Mouse (Mus musculus): Measurements from ENCODE around the gene Otud7b.

Gene Otud7b

DNA sequence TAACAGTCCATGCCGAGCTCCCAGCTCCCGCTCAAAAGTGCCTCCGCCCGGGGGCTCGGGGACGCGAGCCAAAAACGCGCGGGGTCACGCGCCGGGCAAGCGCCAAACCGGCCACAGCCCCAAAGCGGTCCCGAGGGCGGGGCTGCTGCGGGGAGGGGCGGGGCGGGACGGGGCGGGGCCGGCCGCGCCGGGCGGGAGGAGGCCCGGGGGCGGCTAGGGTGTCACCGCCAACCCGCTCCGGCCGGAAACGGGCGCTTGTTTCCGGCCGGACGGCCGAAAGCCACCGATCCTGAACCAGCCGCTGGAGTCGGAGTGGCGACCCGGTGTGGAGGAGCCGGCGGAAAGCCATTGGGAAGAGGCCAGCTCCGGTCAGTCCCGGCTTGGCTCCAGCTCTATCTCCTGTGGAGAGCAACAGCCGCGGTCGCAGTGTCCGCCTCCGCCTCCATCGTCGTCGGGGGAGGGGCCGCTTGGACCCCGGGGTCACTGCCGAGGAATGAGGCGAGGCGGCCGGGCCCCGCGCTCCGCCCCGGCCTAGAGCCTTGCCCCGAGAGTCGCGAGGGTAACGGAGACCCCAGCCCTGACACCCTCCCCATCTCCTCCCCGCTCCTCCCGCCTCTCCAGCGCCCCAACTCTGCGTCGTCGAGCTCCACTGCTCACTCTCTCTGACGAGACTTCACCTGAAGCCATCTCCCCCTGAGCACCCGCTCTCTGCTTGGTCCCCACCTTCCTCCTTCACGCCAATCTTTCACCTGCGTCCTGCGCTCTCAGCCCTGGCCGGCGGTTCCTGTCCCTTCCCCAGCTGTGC lies at the start of gene Otud7b:
Otud7b (plus strand) TSS at position 267 of the 805 bp plus-strand sequence.
- DNase-seq (ENCODE audit: low read depth, low spot score): peak; percentile 89

GRCm38 (mm10) chr3:96055294-96055693 lies 49.0 kb upstream of the Otud7b start:
- DNase-seq (ENCODE audit: low read depth, low spot score): no peak

GRCm38 (mm10) chr3:96056031-96056430 lies 48.3 kb upstream of the Otud7b start:
- no peak for DNase-seq (ENCODE audit: low read depth, low spot score)

DNA sequence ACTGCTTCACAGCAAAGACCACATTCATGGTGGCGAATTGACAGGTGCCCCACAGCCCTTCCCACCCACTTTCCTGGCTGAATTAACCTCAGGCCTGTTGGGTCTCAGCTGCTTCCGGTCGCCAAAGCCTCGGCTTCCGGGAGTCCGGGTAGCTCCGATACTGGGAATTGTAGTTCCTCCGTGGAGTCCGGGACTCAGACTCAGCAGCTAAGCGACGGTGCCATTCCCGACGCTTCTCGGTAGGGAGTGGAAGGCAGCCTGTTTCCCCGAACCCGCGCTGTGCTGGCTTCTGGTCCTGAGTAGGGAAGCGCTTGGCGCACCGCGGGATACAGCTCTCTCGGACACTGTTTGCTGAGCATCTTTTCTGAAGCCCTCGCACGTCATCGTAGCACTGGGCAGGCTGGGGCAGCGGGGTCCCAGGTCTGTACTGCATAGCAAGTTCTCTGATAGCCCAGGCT lies 46.6 kb upstream of the Otud7b start:
- peak; percentile 97 for DNase-seq (ENCODE audit: low read depth, low spot score)

- DNase-seq (ENCODE audit: low read depth, low spot score): peak; percentile 88
Measured at GRCm38 (mm10) chr3:96058231-96058896, 46.0 kb upstream of the Otud7b start, which contains the start of gene Vps45. TSS of gene Vps45 (minus strand) at chr3:96058466.

DNA sequence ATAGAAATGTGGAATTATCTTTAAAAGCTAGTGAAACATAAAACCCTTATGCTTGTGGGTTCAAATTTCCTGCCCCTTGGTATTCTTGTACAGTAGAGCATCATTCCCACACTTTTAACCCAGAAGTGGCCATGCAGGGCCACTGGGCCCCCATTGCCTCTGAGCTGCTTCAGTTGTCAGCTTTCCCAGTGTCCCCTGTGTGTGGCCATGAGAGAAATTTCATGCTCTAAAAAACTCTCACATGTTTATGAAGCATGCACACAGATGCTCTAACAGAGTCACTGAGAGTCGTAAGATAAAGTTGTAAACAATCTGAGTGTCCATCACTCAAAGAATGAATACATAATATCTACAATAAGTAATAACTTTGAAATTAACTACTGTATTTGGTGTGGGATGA lies 44.2 kb upstream of the Otud7b start:
- no peak for DNase-seq (ENCODE audit: low read depth, low spot score)

DNA sequence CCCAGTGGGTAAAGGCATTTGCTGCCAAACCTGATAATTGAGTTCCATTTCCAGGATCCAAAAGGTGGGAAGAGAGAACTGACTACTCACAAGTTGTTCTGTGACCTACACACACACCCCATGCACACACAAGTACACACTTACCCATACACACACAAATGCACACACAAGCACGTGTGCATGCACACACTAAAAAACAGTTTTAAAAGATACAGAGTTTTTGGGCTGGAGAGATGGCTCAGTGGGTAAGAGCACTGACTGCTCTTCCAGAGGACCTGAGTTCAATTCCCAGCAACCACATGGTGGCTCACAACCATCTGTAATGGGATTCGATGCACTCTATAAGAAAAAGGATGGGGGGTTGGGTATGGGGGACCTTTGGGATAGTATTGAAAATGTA lies 41.0 kb upstream of the Otud7b start:
- no peak for DNase-seq (ENCODE audit: low read depth, low spot score)

DNA sequence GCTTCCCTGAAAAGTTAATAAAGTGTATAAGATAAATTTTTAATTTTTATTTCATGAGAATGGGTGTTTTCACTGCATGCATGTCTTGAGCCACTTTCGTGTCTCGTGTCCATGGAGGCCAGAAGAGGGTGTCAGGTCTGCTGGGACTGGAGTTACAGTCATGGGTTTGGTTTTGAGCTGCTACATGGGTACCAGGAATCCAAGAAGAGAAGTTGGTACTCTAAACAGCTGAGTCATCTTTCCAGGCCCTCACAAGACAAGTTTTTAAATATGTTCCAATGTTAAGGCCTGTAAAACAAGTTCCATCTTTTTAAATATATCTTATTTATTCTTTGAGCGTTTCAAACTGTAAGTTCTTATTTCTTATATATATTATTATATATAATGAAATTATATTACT lies 40.1 kb upstream of the Otud7b start:
- no peak for DNase-seq (ENCODE audit: low read depth, low spot score)

DNA sequence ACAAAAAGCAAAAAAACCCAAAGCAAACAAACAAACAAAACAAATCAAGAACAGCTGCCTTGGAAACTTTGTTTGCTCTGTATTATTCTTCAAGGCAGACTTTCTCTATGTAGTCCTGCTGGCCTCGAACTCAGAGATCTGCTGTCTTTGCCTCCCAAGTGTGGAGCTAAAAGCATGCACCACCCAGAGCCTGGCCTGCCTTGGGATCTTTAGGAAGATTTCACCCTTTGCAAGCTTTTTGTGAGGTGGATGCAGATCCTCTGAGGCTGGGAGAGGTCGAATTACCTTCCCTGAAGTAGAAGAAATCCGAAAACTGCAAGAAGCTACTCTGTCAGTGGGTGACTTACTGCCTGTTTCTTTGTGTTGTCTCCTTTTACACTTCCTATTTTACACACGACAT lies 39.2 kb upstream of the Otud7b start:
- no peak for DNase-seq (ENCODE audit: low read depth, low spot score)

DNA sequence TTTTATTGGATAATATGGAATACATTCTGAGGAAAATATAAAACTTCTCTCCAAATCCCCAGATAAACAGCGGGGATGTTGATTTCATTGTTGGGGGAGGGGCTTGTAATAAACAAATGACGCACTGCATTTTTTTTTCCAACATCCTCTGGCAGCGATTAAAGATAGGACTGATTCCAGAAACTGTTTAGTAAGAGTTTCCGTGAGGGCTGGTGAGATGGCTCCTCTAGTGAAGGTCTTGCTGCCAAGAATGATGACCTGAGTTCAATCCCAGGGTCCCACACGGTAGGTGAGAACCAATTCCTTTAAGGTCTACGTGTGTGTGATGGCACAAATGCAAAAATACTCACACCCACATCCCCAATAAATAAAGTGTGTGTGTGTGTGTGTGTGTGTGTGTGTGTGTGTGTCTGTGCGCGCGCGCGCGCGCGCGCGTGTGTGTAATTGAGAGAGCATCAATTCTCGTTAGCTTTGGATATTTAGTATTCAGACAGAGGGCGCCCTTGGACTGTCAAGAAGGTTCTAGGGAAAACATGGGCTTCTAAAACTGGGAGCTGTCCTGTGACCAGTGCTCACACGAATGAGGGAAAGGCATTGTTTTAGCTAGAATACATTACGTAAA lies 38.5 kb upstream of the Otud7b start:
- peak; percentile 94 for DNase-seq (ENCODE audit: low read depth, low spot score)

- no peak for DNase-seq (ENCODE audit: low read depth, low spot score)
Measured at GRCm38 (mm10) chr3:96066741-96067140, 37.6 kb upstream of the Otud7b start.

DNA sequence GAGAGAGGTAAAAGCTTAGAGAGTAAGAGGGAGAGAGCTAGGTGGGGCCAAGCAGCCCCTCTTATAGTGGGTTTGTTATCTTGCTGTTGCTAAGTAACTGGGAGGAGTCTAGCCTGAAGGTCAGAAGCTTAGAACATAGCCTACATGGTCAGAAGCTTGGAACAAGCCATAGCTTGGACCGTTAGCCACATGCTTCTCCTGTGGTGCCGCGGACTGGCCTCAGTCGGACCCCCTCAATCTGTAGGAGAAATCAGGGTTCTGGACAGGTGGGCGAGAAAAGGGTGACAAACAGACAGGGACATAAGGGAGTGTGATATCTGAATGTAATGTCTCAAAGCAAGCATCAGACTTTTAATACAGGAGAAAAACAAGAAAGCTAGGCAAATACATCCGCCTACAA lies 35.3 kb upstream of the Otud7b start:
- no peak for DNase-seq (ENCODE audit: low read depth, low spot score)

- DNase-seq (ENCODE audit: low read depth, low spot score): no peak
Measured at GRCm38 (mm10) chr3:96069542-96069941, 34.8 kb upstream of the Otud7b start.

DNA sequence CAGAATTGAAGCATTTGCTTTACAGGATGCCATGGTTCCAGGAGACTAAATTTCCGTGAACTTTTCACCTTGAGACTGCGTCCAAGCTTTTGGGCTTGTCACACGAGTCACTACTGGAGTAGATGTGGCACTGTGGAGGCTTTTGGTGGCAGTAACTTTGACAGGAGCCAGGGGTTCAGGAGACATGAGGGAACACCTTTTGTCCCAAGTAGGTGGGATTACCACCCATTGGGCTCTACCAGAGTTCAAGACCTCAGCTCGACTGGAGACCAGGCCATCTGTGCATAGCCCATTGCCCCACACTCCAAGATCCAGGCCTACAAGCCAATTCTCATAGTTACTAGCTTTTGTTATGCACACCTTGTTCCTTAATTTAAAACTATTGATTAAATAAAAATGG lies 34.1 kb upstream of the Otud7b start:
- DNase-seq (ENCODE audit: low read depth, low spot score): no peak

DNA sequence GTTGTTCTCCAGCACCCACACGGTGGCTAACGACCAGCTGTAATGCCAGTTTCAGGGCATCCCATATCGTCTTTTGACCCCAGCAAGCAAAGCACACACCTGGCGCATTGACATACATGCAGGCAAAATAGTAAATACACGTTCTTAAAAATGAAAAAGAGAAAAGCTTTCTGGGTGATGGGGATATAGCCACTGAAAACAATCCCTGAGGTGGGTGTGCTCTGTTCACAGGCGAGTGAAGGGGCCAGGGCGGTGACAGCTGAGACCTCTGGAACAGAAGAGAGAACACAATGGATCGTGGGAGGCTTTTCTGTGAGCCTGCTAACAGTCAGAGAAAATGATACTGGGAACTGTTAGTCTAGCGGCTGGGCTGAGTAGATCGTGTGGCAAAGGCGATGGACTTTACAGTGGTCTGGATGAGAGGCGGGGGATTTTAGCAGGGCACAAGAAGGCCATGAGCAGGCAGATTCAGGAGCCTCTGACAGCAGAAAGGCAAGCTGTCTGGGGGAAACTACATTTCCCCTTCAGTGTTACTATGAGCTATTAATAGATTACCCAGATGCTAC lies 31.3 kb upstream of the Otud7b start:
- no peak for DNase-seq (ENCODE audit: low read depth, low spot score)

GRCm38 (mm10) chr3:96078066-96078465 lies 26.3 kb upstream of the Otud7b start:
- DNase-seq (ENCODE audit: low read depth, low spot score): no peak

DNA sequence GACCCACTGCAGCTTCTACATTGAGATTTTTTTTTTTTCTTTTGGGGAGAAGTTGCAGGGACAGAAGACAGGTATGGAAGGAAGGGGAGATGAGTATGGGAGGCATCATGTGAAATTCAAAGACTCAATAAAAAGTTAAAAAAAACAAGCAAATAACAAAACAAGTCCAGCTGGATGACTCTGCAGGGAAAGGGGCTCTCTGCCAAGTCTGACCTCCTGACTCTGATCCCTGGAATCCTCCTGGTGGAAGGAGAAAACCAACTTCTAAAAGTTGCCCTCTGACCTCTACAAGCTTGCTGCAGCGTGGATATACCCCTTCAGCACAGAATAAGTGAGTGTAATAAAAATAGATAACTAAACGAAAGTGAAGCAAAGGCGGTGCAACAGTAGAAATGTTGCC lies 25.6 kb upstream of the Otud7b start:
- DNase-seq (ENCODE audit: low read depth, low spot score): no peak

DNA sequence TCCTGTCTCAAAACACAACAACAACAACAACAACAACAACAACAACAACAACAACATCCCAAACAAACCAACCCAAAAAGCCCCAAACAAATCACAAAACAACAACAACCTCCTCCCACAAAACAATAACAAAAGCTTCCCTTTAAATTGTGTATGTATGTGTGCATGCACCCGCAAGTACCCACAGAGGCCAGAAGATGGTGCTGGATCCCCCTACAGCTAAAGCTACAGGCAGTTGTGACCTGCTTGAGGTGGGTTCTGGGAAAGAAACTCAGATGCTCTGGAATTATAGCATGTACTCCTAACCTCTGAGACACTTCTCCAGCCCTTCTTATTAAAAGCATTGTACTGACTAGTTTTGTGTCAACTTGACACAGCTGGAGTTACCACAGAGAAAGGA lies 23.3 kb upstream of the Otud7b start:
- peak; percentile 59 for DNase-seq (ENCODE audit: low read depth, low spot score)

DNA sequence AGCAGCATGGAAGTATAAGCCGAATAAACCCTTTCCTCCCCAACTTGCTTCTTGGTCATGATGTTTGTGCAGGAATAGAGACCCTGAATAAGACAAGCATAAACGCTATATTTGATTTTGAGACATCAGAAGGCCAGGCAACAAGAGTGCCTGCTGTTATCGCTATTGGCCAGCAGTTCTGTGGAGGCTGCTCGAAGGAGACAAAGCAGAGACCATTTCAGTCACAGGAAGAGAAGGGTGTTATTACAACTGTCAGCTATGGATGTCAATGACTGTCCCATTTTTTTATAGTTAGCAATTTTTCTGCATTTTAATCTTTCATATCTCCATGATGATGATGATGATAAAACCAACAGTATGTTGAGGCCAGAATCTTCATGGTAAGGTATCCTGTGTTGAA lies 22.7 kb upstream of the Otud7b start:
- DNase-seq (ENCODE audit: low read depth, low spot score): no peak

- no peak for DNase-seq (ENCODE audit: low read depth, low spot score)
Measured at GRCm38 (mm10) chr3:96082100-96082499, 22.2 kb upstream of the Otud7b start.

DNA sequence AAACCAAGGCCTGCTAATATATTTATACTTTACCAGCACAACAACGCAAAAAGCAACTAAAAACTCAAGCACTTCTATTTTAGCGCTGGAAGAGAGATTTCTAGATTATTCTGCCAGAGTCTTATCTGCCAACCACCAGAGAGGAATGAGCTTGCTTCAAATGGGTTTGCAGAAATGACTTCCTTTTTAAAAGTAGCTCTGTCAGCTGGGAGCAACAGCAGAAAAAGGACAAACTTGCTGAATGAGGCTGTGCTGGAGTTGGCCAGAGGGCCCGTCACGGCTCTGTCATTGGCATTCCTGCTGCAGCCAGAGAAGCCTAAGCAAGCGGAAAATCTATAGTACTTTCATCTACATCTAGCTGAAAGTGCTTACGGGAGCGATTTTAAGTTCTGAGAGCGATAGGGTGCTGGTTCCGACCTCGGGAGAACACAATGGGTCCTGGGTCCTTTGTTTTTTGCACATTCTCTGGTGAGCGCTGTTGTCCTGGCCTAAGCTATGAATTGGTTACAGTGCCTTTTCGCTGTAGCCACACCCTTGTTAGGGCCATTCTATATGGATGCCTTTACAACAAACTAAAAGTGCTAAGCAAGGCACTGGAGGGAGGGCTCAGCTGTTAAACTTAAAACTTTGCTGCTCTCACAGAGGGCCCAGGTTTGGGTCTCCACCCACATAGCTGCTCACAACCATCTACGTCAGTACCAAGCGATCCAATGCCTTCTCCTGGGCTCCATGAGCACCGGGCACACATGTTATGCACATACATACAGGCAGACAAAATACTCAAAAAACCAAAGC lies 21.4 kb upstream of the Otud7b start:
- no peak for DNase-seq (ENCODE audit: low read depth, low spot score)

Measured in brain, adult 2 months (tissue).